Mouse (Mus musculus): Measurements from ENCODE around the gene Agk. TPM values are rescaled to one million over a fixed set of nuclear protein-coding genes. Genes with fewer than 3 reads are reported as not detected.

The Agk gene
- total and polyA plus RNA-seq, 2 experiments from 2014 or later: 40.6 to 57.9 TPM

DNA sequence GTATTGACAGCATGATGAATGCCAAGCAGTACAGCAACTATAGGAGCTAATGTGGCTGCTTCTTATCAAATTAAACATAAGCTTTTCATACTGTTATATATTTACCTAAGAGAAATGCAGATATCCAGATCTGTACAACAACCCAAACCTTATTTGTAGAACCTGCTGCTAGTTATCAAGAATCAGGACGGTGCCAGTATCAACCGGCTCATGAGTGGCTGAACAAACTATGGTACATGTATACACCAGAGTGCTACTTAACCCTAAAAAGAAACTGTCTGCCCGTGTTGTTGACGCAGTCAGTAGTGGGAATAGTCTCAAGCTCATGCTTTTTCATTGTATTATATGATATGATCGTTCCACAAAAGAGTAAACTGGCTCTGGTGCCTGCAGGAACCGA lies 46.1 kb downstream of the Agk start:
- 96% methylated on average over 6 of the region's 6 CpGs for WGBS
- Histone ChIP-seq H3K36me3 (ENCODE audit: insufficient read depth, low read length) (peaks cover 9% of the 10 kb centered on the region; the same call in 1 of the 2 replicates), H3K4me1 (ENCODE audit: insufficient read depth, low read length) (no peaks in the 10 kb centered on the region), H3K9ac (replicated peaks; ENCODE audit: low read length) (no peak overlapping the region), H3K4me3 (ENCODE audit: low read length) (no peak overlapping the region), H3K4me2 (ENCODE audit: low read depth, low read length) (no peak overlapping the region), H3K27ac (no peak overlapping the region), H3K9me3 (ENCODE audit: low read length) (no peaks in the 10 kb centered on the region), H3K27me3 (ENCODE audit: insufficient read depth, low read length) (no peaks in the 10 kb centered on the region)
- TF ChIP-seq CTCF (IDR thresholded peaks at IDR 0.05; ENCODE audit: low read depth): no peak
- no peak for ATAC-seq
- no peak for DNase-seq (ENCODE audit: low spot score)

DNA sequence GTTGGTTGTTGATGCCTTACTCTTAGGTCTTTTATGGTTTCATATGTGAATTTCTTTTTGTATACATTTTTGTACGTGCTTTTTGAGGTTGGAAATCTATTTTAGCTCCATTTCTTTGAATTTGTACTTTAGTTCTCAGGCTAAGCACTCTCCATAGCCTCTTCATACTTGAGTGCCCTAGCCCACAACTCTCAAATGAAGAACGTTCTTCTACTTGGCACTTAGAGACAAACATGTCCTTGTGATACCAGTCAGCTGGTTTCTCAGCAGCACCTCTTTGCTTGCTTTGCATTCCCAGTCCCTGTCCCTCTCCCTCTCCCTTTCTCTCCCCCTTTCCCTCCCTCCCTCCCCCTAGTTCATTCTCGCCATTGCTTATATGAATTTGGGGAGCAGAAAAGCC lies 55.2 kb downstream of the Agk start:
- ATAC-seq: no peak
- Histone ChIP-seq H3K27ac (no peak overlapping the region), H3K36me3 (ENCODE audit: insufficient read depth, low read length) (peaks cover 8% of the 10 kb centered on the region; the same call in 1 of the 2 replicates)

DNA sequence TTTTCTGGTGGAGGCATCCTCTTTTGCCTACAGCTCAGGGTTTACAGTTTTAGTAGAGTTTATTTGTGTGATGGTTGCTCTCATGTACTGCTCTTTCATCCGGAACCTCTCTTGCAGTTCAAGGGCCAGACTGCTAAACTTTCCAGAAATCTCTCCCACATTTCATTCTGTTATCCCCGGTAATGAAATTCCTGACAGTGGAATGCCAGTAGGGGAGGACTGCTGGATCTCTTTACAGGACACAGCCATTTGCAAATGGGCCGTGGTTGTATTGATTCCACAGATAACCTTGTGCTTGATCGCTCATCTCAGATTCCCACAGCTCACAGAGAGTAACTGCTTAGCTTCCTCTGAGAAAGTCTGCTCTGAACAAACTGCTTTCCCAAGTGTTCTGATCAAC lies 56.9 kb downstream of the Agk start:
- Histone ChIP-seq H3K9me3 (ENCODE audit: low read length) (no peaks in the 10 kb centered on the region), H3K27ac (no peak overlapping the region), H3K36me3 (ENCODE audit: insufficient read depth, low read length) (peaks cover 8% of the 10 kb centered on the region; the same call in 1 of the 2 replicates), H3K4me2 (ENCODE audit: low read depth, low read length) (no peak overlapping the region), H3K4me3 (ENCODE audit: low read length) (no peak overlapping the region), H3K4me1 (ENCODE audit: insufficient read depth, low read length) (no peaks in the 10 kb centered on the region), H3K9ac (replicated peaks; ENCODE audit: low read length) (no peak overlapping the region), H3K27me3 (ENCODE audit: insufficient read depth, low read length) (no peaks in the 10 kb centered on the region)
- DNase-seq (ENCODE audit: low spot score) (no peak), ATAC-seq (no peak)
- TF ChIP-seq CTCF (IDR thresholded peaks at IDR 0.05; ENCODE audit: low read depth): no peak
- WGBS: 85% methylated on average over 4 of the region's 4 CpGs

More for the DNA sequence above, 55.2 kb downstream of the Agk start:
- Histone ChIP-seq H3K27me3 (ENCODE audit: insufficient read depth, low read length) (no peaks in the 10 kb centered on the region), H3K9ac (replicated peaks; ENCODE audit: low read length) (no peak overlapping the region), H3K4me2 (ENCODE audit: low read depth, low read length) (no peak overlapping the region), H3K4me3 (ENCODE audit: low read length) (no peak overlapping the region), H3K9me3 (ENCODE audit: low read length) (no peaks in the 10 kb centered on the region), H3K4me1 (ENCODE audit: insufficient read depth, low read length) (no peaks in the 10 kb centered on the region)
- TF ChIP-seq CTCF (IDR thresholded peaks at IDR 0.05; ENCODE audit: low read depth): no peak
- DNase-seq (ENCODE audit: low spot score): no peak
- 91% methylated on average over 3 of the region's 3 CpGs for WGBS

DNA sequence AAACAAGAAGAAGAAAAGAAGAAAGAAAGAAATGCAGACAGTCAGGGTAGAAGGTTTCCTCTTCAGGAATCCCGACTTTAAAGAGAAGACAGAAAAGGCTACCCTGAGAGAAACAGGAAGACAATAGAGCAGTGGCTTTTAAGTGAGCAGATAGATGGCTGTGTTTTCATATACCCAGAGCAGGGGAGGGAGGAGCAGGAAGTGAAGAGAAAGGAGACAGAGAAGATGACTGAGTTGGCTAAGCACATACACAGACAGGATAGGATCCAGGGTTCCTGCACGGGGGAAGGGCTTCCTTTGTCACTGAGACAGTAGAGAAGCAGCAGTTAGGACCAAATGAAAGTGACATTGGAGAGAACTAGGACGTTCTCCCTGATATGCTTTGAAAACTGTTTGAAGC lies 60.7 kb downstream of the Agk start:
- WGBS: 55% methylated on average over 3 of the region's 3 CpGs
- DNase-seq (ENCODE audit: low spot score): no peak
- no peak overlapping the region for H3K4me3 ChIP-seq (ENCODE audit: low read length)
- no peaks in the 10 kb centered on the region for H3K9me3 ChIP-seq (ENCODE audit: low read length)
- H3K4me2 ChIP-seq (ENCODE audit: low read depth, low read length): no peak overlapping the region
- H3K27ac ChIP-seq: no peak overlapping the region
- no peak for TF ChIP-seq CTCF (IDR thresholded peaks at IDR 0.05; ENCODE audit: low read depth)
- no peak overlapping the region for H3K9ac ChIP-seq (replicated peaks; ENCODE audit: low read length)
- ATAC-seq: no peak
- H3K36me3 ChIP-seq (ENCODE audit: insufficient read depth, low read length): peaks cover 16% of the 10 kb centered on the region; the same call in 1 of the 2 replicates
- no peaks in the 10 kb centered on the region for H3K27me3 ChIP-seq (ENCODE audit: insufficient read depth, low read length)
- H3K4me1 ChIP-seq (ENCODE audit: insufficient read depth, low read length): no peaks in the 10 kb centered on the region

DNA sequence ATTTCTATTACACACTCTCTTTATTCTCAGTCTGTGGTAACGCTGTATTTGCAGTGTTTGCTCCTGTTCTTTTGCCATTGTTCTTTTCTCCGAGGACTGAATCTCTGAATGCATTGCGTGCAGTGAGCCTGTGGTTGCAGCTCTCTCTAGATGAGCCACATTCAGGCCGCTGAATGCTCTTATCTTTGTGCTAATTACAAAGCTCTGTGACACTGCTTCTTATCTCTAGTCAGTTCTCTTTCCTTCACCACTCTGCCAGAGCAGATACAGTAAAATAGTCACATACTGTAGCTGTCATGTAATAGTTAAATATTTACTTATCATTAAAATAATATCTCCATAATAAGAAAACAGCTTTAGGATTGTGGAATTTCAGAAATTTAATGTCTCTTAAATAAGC lies 63.7 kb downstream of the Agk start:
- Histone ChIP-seq H3K27ac (no peak overlapping the region), H3K4me1 (ENCODE audit: insufficient read depth, low read length) (no peaks in the 10 kb centered on the region), H3K9me3 (ENCODE audit: low read length) (no peaks in the 10 kb centered on the region), H3K27me3 (ENCODE audit: insufficient read depth, low read length) (no peaks in the 10 kb centered on the region), H3K9ac (replicated peaks; ENCODE audit: low read length) (no peak overlapping the region), H3K36me3 (ENCODE audit: insufficient read depth, low read length) (peaks cover 8% of the 10 kb centered on the region; the same call in 1 of the 2 replicates), H3K4me2 (ENCODE audit: low read depth, low read length) (no peak overlapping the region), H3K4me3 (ENCODE audit: low read length) (no peak overlapping the region)
- TF ChIP-seq CTCF (IDR thresholded peaks at IDR 0.05; ENCODE audit: low read depth): no peak
- WGBS: 74% methylated on average over 4 of the region's 4 CpGs
- ATAC-seq: no peak
- no peak for DNase-seq (ENCODE audit: low spot score)

DNA sequence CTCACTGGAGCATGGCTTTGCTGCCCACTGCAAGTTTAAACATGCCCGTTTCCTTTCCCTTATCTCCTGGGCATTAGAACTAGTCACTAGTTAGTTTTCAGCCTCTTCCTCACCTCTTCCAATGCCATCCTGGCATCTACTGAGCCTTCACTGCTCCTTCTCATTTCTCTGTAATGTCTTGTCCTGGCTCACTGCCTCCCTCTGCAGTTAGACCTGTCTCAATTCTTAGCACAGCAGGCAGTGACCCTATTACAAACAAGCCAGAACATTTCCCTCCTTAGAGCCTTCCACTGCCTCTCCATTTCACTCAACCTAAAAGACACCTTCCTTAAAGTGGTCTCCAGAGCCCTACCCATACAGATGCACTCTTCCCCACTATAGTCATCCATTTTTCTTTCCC lies 66.0 kb downstream of the Agk start:
- H3K27ac ChIP-seq: no peak overlapping the region
- H3K36me3 ChIP-seq (ENCODE audit: insufficient read depth, low read length): peaks cover 8% of the 10 kb centered on the region; the same call in 1 of the 2 replicates
- H3K27me3 ChIP-seq (ENCODE audit: insufficient read depth, low read length): no peaks in the 10 kb centered on the region
- TF ChIP-seq CTCF (IDR thresholded peaks at IDR 0.05; ENCODE audit: low read depth): peak; percentile 56
- no peaks in the 10 kb centered on the region for H3K9me3 ChIP-seq (ENCODE audit: low read length)
- no peak overlapping the region for H3K9ac ChIP-seq (replicated peaks; ENCODE audit: low read length)
- DNase-seq (ENCODE audit: low spot score) (peak; percentile 39), ATAC-seq (no peak)
- WGBS: 76% methylated on average over 1 of the region's 1 CpGs
- no peak overlapping the region for H3K4me2 ChIP-seq (ENCODE audit: low read depth, low read length)
- H3K4me1 ChIP-seq (ENCODE audit: insufficient read depth, low read length): no peaks in the 10 kb centered on the region
- no peak overlapping the region for H3K4me3 ChIP-seq (ENCODE audit: low read length)

DNA sequence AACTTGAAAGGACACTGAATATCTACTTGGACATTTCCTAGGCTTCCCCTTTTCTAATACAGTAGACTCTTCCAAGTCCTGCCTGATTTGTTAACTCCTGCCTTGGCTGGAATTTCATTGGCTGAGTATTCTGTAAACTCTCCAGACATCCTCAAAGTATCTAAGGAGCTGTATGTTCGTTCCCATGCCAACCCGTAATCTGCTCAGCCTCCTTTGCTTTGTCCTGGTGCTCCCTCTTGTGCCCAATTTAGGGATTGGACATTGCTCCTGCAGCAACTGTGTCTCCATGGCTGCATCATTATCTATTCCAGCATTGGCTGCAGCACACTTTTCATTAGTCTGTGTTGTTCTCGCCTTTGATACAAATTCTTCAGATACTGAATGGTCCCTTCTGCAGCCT lies 68.2 kb downstream of the Agk start:
- Histone ChIP-seq H3K9me3 (ENCODE audit: low read length) (no peaks in the 10 kb centered on the region), H3K4me1 (ENCODE audit: insufficient read depth, low read length) (no peaks in the 10 kb centered on the region), H3K27me3 (ENCODE audit: insufficient read depth, low read length) (no peaks in the 10 kb centered on the region), H3K36me3 (ENCODE audit: insufficient read depth, low read length) (peaks cover 5% of the 10 kb centered on the region; the same call in 1 of the 2 replicates), H3K27ac (no peak overlapping the region), H3K9ac (replicated peaks; ENCODE audit: low read length) (no peak overlapping the region), H3K4me2 (ENCODE audit: low read depth, low read length) (no peak overlapping the region), H3K4me3 (ENCODE audit: low read length) (no peak overlapping the region)
- peak; percentile 98 for TF ChIP-seq CTCF (IDR thresholded peaks at IDR 0.05; ENCODE audit: low read depth)
- ATAC-seq (peak; percentile 99), DNase-seq (ENCODE audit: low spot score) (peak; percentile 96)
- 8% methylated on average over 3 of the region's 3 CpGs for WGBS

Data from hindbrain, postnatal 0 days (tissue).